Mouse (Mus musculus) T-cell, adult 2 months (primary cell): ENCODE results near the gene Ndrg4.

Experiments
- DNase-seq: peaks from one replicate; pipeline ENCODE4 v3.0.0; 2022; ENCODE audit warnings: low spot score

Gene Ndrg4

GRCm38 (mm10) chr8:95678024-95678611 lies 1.3 kb downstream of the Ndrg4 start:
- DNase-seq, result no peak

DNA sequence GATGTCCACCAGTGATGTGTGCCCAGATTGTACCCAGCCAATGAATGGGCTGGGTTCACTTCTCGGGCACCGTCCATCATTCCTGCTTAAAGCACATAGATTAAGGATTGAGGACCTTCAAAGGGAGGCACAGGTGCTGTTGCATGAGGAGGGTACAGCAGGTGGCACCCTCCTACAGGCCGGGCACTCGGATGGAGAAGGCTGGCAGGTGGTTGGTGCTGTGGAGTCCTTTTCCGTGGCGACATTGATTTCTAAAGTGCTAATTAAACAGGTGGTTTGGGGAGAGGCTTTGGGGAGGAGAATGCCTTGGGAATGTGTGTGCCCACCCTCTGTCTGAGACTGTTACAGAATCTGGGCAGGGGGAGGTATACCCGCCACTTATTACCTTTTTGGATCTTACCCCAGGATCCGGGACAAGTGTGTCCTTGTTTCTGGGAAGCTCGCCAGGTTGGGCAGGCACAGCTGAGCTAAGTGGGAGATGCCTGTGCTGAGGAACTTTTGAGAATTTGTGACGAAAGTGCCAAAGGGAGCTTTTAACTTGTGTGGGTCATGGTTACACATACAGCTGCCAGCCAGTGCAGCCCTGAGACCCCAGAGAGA lies 11.4 kb downstream of the Ndrg4 start:
- no peak for DNase-seq

- DNase-seq, result no peak
These were observed 14.3 kb downstream of the Ndrg4 start for GRCm38 (mm10) chr8:95690929-95691541.

GRCm38 (mm10) chr8:95694631-95695030 lies 17.9 kb downstream of the Ndrg4 start:
- DNase-seq, result no peak

DNA sequence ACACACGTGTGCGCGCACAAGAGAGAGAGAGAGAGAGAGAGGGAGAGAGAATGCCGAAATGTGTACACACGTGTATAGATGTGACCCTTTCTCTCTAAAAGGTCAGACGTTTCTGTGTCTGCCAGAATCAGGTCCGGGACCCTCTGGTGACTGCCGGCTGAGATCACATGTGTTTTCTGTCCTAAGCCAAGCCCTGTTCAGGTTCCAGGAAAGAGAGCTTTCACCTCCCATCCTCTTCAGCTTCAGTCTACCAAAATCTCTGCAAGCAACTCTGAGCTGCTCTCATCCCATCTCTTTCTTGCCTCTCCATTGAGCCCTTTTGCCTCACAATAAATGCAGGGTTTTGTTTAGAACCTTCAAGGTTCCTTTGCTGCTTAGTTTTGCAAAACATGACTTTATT lies 19.9 kb downstream of the Ndrg4 start:
- no peak for DNase-seq

- peak; percentile 66 for DNase-seq
These were observed 20.3 kb downstream of the Ndrg4 start for GRCm38 (mm10) chr8:95697128-95697527.

- no peak for DNase-seq
These were observed 21.4 kb downstream of the Ndrg4 start for GRCm38 (mm10) chr8:95698179-95698578.

DNA sequence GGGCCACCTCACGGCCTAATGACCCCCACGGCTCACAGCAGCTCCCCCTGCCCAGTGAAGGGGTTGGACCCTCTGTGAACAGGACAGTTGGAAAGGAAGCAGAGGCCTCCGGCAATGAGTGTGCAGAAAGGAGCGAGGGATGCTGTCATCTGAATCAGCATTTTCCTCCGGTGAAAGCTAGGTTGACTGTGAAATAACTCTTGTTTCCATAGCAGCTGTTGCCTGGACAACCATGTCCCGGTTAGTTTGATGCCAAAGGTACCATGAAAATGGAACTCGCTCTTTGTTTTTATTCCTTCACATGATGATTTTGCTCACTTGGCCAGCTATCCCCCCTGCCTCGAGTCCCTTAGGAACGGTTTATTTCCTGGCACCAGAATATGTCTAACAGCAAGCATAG lies 23.5 kb downstream of the Ndrg4 start:
- DNase-seq, result no peak

- no peak for DNase-seq
These were observed 25.0 kb downstream of the Ndrg4 start for GRCm38 (mm10) chr8:95701809-95702208.

DNA sequence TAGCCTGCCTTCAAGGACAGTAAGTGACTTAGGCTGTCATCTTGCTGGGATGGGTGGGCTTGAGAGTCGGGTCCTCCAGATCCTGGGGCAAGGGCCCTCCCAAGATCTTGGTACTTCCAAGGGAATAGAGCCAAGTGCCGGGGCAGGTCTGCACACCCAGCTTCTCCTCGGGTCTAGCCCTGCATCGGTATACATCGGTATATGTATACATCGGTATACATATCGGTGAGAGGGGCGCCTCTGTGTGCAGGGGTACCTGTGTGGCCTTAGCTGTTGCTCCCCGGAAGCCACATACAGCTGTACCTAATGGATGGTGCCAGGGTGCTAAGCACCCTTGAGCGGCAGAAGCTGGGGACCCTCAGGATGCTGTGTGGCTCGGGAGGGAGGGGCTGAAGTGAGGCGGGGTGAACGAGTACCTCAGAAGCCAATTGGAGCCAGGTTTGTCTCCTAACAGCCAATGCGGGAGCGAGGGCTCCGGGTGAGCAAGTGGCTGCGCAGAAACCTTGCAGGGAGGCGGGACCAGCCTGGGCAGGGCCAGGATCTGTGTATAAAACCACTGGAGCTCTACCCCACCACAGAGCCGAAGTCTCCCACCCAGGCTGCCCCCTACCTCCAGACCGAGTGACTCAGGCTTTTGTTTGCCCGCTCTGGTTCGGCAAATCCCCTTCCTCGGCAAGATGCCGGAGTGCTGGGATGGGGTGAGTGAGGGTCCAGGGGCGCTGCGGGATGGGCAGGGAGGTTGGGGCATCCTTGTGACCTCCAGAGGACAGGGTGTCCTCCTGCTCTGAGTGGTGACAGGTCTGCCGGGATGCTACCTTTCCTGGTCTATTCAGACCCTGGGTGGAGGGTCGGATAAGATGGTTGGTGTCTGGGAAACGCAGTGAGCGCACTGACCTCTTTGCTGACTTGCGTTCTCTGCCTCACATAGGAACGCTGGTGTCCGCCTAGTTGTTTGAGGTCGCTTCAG lies 26.0 kb downstream of the Ndrg4 start:
- peak; percentile 73 for DNase-seq

- no peak for DNase-seq
These were observed 26.9 kb downstream of the Ndrg4 start for GRCm38 (mm10) chr8:95703461-95704260.

DNA sequence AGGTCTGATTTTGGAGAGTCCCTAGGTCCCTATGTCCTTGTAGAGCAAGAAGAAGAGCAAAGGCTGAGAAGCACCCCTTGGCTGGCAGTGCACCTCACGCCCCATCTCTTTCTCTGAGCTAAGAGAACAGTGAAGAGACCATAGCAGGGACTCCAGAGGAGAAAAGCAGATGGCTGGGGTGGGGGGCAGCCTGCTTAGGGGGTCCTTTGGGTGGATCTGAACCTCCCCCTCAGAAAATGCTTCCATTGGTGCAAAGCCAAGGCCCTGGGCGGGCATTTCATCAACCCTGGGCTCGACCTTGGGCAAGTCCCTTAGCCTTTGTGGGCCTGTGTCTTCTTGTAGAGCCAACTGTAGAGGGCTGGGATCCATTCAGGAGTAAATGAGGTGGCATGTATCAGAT lies 27.8 kb downstream of the Ndrg4 start:
- DNase-seq, result no peak

DNA sequence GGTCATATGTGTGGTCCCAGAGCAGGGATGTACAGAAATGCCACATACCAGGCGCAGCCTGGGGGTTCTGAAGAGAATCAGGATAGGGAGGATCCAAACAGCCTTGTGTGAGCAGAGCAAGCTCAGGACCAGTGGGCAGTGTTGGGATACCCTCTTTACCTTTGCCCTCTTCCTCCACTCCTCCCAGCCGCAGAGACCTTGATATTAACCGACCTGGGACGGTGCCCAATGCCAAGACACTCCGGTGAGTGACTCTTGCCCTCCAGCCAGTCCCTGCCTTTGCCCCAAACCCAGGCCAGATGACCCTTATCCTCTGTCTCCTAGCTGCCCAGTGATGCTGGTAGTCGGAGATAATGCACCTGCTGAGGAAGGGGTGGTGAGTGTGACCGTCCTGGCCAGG lies 32.8 kb downstream of the Ndrg4 start:
- DNase-seq, result no peak

- DNase-seq, result no peak
These were observed 34.2 kb downstream of the Ndrg4 start for GRCm38 (mm10) chr8:95711029-95711428.

- DNase-seq, result no peak
These were observed 35.6 kb downstream of the Ndrg4 start for GRCm38 (mm10) chr8:95712395-95712794.

DNA sequence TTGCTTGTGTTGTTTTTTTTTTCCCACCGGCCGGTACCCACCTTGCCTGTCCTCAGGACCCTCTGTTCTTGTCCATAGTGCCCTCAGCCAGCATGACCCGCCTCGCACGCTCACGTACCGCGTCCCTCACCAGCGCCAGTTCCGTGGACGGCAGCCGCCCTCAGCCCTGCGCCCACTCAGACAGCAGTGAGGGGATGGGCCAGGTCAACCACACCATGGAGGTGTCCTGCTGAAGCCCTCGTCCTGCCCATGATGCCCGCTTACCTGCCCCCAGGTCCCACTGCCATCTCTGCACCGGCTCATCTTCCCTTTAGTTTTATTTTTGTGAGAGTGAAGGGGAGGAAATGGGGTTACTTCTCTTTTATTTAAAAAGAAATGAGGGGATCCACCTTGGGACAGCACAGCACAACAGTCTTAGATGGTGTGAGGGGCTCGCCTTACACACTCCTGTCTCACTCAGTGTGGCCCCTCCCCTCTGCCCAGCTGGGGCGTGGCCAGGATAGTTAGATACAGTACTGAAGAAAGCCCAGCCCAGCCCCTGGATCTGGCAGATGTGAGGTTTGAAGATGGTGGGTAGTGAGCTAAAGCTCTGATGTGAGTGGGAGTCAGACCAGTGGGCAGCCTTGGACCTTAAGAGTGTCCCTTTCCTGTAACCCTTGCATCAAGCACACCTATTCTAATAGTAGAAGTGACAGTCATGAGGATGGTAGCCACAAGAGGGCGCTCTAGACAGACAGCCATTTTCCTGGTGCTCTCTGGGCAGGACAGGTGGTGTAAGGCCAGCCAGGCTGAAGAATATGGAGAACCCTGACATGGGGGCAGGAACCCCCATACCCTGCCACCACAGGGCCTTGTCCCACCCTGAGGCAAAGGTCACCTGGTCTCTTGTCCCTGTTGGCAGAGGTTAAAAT lies 36.6 kb downstream of the Ndrg4 start:
- peak; percentile 73 for DNase-seq

- DNase-seq, result no peak
These were observed 37.6 kb downstream of the Ndrg4 start for GRCm38 (mm10) chr8:95714367-95714766.

DNA sequence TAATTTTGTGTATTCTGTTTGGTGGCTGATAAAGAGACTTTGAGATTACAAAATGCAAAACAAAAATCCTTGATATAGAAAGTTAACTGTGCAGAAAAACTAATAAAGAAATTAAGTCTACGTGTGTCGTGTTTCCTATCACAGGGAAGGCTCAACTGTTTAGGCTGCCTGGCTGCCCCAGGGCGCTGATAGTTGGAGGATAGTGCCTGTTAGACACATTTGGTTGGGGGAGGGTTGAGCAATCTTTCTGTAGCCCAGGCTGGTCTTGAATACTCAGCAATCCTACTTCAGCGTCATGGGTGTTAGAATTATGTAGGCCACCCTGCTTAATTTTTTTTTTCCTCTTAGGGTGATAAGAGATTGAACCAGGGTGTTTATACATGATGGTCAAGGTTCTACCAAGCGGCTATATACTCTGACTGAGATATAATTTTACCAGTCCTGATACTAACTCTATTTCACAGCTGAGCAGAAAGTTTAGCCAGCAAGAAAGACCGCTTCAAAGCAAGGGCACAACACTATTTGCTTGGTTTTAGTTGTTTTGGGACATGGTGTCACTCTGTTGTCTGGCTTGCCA lies 38.1 kb downstream of the Ndrg4 start:
- no peak for DNase-seq

- peak; percentile 84 for DNase-seq
These were observed 39.1 kb downstream of the Ndrg4 start, which contains the start of gene Setd6 for GRCm38 (mm10) chr8:95715676-95716531. Gene Setd6, plus strand, starts transcription at chr8:95715881.
